Mouse (Mus musculus) CD4-positive helper T cell, adult 2 months (primary cell): ENCODE measurements at regions not wholly inside any gene's neighbourhood (a gene's known extent, or its start where the extent isn't known, plus 50 kb on each side); places are given as distances from the start of the nearest gene placed in this dataset.

Experiments used
- DNase-seq: peaks from one replicate; pipeline ENCODE4 v3.0.0-alpha.2; 2012; ENCODE audit warnings: low read depth, missing footprints, low spot score

DNA sequence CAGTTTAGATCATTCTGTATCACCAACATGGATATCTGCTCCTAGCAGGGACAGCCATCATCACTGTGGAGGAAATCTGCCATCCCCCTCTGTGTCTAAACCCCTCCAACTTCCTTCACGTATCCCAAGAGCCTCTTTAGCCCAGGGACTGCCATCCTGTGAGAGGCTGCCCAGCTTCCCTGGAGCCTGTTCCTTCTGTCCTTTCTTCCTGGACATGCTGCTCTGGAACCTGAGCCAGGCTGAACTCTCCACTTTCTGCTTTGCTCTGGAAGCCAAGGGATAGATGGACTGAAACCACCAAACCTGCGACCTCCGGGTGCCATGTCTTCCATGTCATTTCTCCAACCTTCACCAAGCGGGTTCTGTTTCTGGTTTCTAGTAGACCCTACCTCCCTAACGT lies 335.3 kb upstream of the Jarid2 start:
- no peak for DNase-seq

DNA sequence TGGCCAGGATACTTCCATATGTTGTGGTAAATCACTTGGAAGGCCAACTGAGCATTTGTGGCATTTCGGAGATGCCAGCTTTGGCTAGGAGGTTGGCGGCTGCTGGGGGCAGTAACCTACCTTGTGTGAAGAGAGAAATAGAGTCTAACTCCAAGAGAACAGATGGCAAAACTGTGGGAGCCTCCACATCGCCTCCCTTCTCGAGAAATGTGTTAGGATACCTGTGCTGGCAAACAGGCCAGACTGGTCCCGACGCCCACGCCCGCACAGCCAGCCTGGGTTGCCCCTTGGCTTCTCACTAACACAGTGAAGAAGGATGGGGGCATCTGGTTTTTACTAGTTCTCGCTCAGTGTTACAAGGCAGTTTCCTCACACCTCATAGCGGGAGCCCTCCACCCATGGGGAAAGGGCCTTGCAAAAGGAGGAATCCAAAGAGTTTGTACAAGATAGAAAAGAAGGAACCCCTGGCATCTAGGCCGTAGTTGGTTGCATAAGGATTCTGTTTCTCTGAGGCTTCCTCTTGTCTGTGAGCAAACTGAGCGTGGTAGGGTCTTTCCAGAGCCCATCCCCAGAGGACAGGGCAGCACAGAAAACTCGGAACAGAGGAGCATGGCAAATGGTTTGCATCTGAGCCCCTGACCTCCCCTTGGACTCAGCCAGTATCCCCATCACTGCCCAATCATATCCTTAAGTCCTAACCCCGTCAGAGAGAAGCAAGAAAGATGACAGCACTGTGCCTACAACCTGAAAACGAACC lies 330.5 kb upstream of the Jarid2 start:
- no peak for DNase-seq

- no peak for DNase-seq
Observed at GRCm38 (mm10) chr13:44399370-44399685, 329.9 kb upstream of the Jarid2 start.

- no peak for DNase-seq
Observed at GRCm38 (mm10) chr13:44399831-44400321, 329.4 kb upstream of the Jarid2 start.

DNA sequence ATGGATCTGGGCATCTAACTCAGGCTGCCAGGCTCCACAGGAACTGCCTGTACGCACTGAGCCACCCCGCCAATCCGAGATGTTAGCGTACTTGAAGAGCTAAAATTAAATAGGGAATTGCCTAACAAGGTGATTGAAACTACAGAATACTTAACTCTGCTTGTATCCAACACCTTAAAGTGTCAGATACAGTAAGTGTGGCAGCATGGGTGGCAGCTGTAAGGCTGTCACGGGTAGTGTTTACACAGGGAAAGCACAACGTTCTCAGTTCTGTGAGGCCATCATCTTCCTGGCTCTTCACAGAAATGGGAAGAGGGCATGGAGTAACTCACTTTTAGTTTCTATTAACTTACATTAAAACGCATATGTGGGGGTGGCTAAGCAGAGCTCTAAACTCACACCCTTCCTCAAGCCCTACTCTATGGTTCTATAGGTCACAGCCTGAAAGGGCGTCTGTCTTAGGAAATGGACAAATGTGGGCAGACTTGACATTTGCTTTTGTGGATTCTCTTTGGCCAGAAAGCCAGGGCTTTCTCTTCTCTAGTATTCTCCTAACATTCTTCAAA lies 325.2 kb upstream of the Jarid2 start:
- DNase-seq: no peak

- DNase-seq: no peak
Observed at GRCm38 (mm10) chr13:44407307-44407706, 322.0 kb upstream of the Jarid2 start.

DNA sequence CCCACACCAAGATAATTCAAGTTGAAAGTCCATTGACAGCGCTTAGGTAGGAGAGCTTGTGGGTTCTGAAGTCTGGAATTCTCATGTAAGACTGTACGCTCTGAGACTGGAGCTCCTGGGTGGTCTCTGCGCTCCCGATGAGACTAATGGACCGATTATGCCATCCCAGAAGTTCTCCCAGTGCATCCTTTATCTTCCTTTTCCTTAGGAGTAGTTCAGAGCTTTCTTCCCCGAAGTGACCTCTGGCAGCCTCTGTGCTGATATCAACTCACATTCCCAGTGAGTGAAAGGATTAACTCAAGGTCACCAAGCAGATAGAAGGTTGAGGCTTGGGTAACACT lies 320.7 kb upstream of the Jarid2 start:
- no peak for DNase-seq

DNA sequence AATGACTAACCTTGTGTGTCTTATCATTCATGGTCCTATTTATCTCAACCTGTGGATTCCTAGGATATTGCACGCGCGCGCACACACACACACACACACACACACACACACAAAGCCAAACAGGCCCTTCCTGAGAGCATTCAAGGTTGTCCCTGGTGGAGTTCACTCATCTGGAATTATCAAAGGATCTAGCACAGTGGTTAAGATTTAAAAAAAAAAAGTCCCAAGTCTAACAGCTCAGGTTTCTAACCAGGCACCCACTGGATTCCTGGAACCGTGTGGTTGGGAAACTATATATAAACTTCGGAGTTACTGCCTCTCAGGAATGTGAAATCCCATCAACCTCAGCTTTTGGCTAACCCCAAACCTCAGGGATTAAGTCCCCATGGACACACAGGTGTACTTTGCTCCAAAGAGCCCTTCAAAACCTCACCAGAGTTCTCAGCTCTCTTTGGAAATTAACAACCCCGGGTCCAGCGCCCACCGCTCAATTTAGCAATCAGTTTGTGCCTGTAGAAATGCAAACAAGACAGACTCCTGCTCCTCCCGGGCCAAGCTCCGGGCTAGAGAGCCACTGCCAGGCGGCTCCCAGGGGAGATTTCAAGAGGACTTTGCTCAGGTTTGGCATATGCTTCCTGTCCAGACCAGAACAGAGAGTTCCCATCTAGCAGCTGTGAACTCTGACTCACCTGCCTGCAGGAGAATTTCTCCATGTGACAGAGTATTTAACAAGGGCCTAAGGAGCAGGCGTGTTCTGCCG lies 320.1 kb upstream of the Jarid2 start:
- no peak for DNase-seq

GRCm38 (mm10) chr13:44409720-44410047 lies 319.6 kb upstream of the Jarid2 start:
- DNase-seq: no peak

- DNase-seq: no peak
Observed at GRCm38 (mm10) chr13:44411781-44412496, 317.3 kb upstream of the Jarid2 start.

GRCm38 (mm10) chr13:44413305-44413704 lies 316.0 kb upstream of the Jarid2 start:
- no peak for DNase-seq

DNA sequence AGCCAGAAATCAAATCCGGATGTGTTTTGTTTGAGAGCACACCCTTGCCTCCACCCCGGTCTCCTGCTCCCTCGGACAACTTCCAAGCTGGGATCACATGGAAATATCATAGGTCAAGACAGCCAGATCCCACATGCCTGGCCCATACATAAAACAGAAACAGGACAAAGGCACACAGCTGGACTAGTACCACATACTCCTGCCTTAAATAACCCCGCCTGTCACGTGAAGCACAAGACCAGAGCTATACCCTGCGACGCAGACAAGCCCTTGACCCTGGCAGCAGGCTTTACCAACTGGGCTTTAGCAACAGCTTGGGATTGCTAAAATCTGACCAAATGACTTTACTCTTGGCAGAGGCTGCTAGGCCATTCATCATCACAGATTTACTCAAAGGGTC lies 313.3 kb upstream of the Jarid2 start:
- no peak for DNase-seq

GRCm38 (mm10) chr13:44416986-44417385 lies 312.3 kb upstream of the Jarid2 start:
- DNase-seq: peak; percentile 54

- no peak for DNase-seq
Observed at GRCm38 (mm10) chr13:44419056-44419455, 310.2 kb upstream of the Jarid2 start.

DNA sequence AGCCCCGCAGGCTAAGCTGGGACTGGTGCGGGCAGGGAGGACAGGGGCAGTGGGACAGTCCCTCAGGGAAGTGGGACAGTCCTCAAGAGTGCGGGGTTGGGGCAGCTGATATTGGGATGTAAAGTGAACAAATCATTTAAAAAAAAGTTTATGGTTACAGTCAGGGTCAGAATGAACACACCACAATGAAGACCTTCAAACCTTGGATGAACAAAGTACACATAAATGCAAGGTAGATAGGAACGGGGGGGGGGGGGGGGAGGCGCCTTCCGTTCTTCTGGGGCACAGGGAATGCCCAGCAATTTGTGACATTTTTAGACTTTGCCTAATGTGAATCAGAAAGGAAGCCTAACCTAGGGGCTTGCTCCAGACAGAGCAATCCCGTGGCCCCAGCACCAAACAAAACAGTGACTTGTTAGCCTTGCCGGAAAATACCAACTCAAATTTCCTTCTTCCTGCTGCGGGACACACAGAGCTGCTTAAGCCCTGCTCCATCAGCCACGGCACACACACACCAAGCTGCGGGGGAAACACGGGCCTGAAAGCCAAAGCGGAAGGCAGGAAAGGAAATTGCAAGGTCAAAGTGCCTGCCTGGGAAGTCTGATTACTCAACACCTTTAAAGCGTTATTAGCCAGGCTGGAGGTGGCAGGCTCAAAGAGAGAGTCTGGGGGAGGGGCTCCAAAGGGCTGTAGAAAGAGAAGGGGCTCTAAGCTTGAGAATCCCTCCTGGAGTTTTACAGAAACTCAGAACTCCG lies 309.6 kb upstream of the Jarid2 start:
- peak; percentile 13 for DNase-seq

GRCm38 (mm10) chr13:44420227-44420592 lies 309.1 kb upstream of the Jarid2 start:
- no peak for DNase-seq

DNA sequence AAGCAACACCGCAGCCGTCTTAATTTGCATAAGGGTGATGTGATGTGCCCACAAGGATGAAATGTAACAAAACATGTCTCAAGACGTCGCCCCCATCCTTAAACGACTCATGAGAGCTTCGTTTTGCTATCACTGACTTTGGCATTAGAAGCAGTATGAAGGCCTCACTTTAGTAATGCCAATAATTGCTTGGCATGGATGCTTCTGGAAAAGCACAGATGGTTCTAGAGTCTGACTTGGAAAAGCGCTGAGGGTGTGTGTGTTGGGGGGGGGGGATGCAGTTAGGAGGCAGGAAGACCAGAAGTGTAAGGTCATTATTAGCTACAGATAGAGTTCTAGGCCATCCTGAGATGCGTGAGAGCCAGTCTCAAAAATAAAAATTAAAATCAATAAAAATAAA lies 308.3 kb upstream of the Jarid2 start:
- DNase-seq: no peak

DNA sequence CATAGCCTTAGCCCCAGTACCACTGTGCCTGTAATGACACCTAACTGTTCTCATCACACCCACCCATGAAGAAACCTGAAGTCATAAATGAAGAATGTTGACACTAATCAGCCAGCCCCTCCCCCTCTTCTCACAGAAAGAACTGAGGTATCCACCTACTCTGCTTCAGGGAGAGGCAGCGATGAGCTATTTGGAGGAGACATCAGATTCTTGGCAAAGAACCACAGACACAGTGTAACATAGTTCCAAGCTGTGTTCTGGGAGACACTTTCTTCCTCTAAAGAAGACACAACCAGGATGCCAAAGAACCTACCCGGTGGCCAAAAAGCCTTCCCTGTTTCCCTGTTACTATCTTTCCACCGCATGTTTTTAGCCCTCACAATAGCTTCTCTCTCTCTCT lies 307.8 kb upstream of the Jarid2 start:
- no peak for DNase-seq

DNA sequence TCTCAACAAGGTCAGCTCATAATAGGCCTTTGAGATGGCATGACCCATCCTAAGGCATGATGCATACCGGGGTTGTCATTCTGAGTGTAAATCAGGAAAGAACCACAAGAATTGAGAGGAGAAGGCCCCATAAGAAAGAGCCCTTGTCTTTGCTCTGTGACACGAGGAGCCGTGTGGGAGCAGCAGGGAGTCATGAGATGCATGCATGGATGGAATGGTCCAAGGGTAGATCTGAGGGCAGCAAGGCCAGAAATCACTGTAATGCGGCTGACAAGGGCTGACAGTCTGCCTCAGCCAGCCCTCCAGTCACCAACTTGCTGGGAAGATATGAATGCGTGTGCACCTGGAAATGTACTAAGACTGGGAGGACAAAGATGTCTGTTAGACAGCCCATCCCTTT lies 307.4 kb upstream of the Jarid2 start:
- no peak for DNase-seq

GRCm38 (mm10) chr13:44430492-44430891 lies 298.8 kb upstream of the Jarid2 start:
- DNase-seq: no peak

- DNase-seq: no peak
Observed at GRCm38 (mm10) chr13:44437709-44438108, 291.6 kb upstream of the Jarid2 start.

- no peak for DNase-seq
Observed at GRCm38 (mm10) chr13:44441061-44441460, 288.2 kb upstream of the Jarid2 start.
